Mouse (Mus musculus): ENCODE measurements at regions not wholly inside any gene's neighbourhood (a gene's known extent, or its start where the extent isn't known, plus 50 kb on each side); places are given as distances from the start of the nearest gene placed in this dataset.

DNA sequence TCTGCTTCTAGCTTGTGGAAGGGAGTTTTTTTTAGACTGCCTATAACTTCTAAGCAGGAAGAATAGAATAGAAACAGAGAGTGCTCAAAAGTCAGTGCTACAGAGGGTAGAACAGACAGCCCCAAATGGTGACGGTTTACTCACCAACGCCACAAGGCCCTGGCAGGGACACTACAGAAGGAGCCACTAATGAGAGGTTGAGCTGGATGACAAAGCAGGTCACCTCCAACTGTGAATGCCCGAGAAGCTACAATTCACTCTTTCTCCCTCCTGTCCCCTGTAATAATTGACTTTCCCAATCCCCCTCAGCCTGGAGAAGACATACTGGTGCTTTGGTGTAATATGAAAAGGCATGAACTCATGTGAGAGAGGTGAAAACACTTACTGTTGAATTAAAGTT, 106.5 kb upstream of the Arl4c start:
- DNase-seq (ENCODE audit: inconsistent age in 2 of 2, low spot score in 1 of 2) = no peak

GRCm38 (mm10) chr1:88809756-88810155, 107.7 kb upstream of the Arl4c start:
- DNase-seq (ENCODE audit: inconsistent age in 2 of 2, low spot score in 1 of 2) = no peak

GRCm38 (mm10) chr1:88813200-88813599, 111.2 kb upstream of the Arl4c start:
- DNase-seq (ENCODE audit: inconsistent age in 2 of 2, low spot score in 1 of 2) = no peak

DNA sequence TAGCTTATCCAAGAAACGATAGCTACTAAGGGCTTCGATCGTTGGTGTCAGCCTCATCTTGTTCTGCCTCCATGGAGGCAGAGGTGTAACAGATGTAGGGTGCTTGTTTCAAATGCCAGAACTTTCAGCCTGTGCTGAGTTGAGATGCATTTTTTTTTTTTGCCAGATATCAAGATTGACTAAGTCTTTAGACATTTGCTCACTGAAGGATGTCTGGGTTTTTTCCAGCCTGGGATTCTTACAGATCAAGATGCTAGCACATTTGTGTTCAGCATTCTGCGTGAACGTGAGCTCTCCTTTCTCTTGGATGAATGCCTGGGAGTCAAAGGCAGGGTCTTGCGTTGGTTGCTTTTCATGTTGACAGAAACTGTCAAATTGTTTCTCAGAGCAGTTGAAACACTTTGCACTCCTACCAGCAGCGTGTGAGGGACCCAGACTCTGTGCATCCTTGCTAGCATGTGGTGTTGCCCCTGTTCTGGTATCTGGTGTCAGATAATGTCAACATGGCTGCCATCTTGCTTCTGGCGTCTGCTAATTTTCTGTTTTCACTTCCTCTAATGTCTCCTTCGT, 114.4 kb upstream of the Arl4c start:
- no peak for DNase-seq (ENCODE audit: inconsistent age in 2 of 2, low spot score in 1 of 2)

GRCm38 (mm10) chr1:88825215-88825614, 123.2 kb upstream of the Arl4c start:
- DNase-seq (ENCODE audit: inconsistent age in 2 of 2, low spot score in 1 of 2) = no peak

DNA sequence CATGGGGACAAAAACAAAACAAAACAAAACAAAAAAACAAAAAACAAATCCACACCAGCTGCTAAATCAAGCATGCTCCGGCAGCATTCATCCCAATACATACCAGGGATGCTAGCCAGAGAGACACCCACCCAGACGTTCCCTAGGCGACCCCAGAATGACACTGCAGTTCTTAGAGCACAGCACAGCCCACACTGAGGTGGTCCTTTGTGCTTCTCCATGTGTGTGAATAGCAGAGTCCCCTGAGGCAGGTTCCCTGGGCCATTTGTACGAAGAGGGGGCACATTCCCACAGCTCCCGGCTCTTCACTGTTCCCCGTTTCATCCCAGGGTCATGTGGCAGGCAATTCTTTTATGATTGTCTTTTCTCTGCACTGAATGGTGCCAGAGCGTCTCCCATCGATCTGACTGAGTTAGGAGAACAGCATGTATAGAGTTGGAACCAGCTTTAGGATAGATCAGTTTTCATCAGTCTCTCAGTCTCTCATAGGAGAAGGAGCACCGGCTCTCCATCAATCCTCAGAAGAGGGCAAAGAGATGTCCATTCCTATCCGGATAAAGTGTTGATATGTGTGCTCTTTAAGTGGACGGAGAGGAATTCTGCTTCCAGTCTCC, 136.7 kb upstream of the Arl4c start:
- DNase-seq (ENCODE audit: inconsistent age in 2 of 2, low spot score in 1 of 2) = no peak

- DNase-seq (ENCODE audit: inconsistent age in 2 of 2, low spot score in 1 of 2) = no peak
Observed at GRCm38 (mm10) chr1:88839407-88839976, 137.5 kb upstream of the Arl4c start.

- no peak for DNase-seq (ENCODE audit: inconsistent age in 2 of 2, low spot score in 1 of 2)
Observed at GRCm38 (mm10) chr1:88839977-88840628, 138.1 kb upstream of the Arl4c start.

GRCm38 (mm10) chr1:88840991-88841592, 139.1 kb upstream of the Arl4c start:
- DNase-seq (ENCODE audit: inconsistent age in 2 of 2, low spot score in 1 of 2) = no peak

GRCm38 (mm10) chr1:88847333-88848091, 145.5 kb upstream of the Arl4c start:
- no peak for DNase-seq (ENCODE audit: inconsistent age in 2 of 2, low spot score in 1 of 2)

GRCm38 (mm10) chr1:88848246-88848645, 146.2 kb upstream of the Arl4c start:
- no peak for DNase-seq (ENCODE audit: inconsistent age in 2 of 2, low spot score in 1 of 2)

- no peak for DNase-seq (ENCODE audit: inconsistent age in 2 of 2, low spot score in 1 of 2)
Observed at GRCm38 (mm10) chr1:88849421-88849820, 147.4 kb upstream of the Arl4c start.

GRCm38 (mm10) chr1:88851931-88852330, 149.9 kb upstream of the Arl4c start:
- no peak for DNase-seq (ENCODE audit: inconsistent age in 2 of 2, low spot score in 1 of 2)

DNA sequence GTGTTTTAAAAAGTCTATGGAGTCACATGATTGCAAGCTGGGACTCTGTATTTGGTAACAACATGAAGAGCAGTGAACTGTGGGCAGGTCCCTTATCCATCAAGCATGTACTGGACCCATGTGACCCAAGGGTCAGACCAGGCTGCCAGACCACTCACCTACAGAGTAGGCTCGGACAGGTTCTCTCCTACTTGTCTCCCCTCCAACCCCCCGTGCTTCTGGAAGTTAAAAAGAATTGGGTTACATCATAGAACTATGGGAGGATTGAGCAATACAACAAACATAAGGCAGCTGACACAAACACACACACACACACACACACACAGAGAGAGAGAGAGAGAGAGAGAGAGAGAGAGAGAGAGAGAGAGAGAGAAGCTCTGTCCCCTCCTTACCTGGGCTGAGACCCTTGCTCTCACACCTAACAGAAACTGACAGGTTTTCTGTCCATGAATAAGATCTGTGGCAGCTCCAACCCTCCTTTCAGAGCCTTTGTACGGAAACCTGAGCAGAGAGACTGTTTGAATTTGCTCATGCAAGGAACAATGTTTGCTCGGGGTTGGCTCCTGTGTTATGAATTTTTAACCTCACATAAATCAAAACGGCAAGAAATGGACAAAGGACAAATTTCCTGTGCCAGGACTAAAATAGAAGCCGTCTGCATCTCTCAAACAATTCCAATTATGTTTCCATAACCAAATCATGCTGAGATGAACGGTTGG, 159.0 kb upstream of the Arl4c start:
- peak in 1 of 2 experiments; percentile 42 for DNase-seq (ENCODE audit: inconsistent age in 2 of 2, low spot score in 1 of 2)

DNA sequence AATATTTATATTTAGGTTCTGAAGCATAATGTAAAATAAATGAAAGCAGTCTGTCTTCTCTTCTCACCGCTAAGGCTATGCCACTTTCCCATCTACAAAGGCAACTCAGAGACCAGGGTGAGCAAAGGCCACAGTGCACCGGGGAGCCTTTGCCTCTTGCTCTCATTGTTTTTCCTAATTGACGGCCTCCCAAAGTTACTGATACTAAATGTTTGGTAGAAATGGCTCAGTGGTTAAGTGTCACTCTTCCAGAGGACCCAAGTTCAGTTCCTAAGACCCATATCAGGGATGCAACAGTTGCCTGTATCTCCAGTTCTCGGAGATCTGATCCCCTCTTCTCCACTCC, 159.5 kb upstream of the Arl4c start:
- no peak for DNase-seq (ENCODE audit: inconsistent age in 2 of 2, low spot score in 1 of 2)

DNA sequence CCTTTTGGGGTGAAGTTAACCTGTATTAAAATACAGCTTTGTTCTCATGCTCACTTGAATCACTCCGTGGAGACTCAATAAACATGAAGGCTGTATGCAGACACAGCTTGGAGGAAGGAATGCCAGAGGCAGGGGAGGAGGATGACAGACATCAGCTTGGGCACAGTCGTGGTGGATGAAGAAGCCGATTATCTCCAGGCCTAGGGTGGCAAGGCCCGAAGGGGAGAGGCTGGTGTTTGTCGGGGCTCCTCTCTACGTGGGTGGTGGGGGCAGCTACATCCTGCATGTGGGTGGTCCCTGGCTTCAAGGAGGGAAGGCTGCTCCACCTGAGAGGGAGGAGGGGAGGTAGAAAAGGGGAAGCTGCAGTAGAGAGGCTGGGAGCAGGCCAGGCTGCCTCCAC, 163.4 kb upstream of the Arl4c start:
- DNase-seq (ENCODE audit: inconsistent age in 2 of 2, low spot score in 1 of 2) = no peak

GRCm38 (mm10) chr1:88866571-88866970, 164.6 kb upstream of the Arl4c start:
- no peak for DNase-seq (ENCODE audit: inconsistent age in 2 of 2, low spot score in 1 of 2)

DNA sequence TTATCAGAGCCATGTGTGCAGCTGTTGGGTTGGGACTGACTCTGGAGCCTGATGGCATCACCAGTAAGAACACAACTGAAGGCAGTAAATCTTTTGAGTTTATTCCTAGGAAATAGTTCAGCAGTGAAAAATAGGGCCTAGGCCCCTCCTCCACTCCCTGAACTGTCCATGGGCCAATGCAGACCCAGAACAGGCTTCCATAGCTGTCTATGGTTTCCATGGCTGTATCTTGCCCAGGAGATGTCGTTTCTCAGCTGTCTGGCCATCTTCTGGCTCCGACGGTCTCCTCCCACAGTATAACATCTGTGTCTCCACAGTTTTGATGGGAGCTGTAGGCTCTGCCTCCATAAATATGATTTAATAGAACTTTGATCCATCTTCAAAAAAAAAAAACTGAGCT, 165.1 kb upstream of the Arl4c start:
- DNase-seq (ENCODE audit: inconsistent age in 2 of 2, low spot score in 1 of 2) = no peak

DNA sequence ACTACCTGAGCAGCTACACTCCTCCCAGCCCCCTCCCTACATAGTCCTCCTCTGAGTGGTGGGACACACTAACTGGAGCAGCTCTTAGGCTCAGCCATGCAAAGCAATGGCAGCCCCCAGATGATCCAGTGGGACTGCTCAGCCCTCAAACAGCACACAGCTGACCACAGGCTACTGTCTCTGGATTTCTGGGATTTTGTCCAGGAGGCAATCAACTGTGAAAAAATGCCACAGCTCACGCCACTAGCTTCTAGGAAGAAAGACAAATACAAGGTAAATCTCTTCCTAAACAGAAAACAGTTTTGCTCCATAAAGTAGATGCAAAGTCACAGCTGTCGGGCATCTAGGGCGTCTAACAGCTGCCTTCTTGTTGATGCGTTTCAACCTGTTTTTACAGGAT, 167.9 kb upstream of the Arl4c start:
- no peak for DNase-seq (ENCODE audit: inconsistent age in 2 of 2, low spot score in 1 of 2)

- no peak for DNase-seq (ENCODE audit: inconsistent age in 2 of 2, low spot score in 1 of 2)
Observed at GRCm38 (mm10) chr1:88875356-88875755, 173.3 kb upstream of the Arl4c start.

DNA sequence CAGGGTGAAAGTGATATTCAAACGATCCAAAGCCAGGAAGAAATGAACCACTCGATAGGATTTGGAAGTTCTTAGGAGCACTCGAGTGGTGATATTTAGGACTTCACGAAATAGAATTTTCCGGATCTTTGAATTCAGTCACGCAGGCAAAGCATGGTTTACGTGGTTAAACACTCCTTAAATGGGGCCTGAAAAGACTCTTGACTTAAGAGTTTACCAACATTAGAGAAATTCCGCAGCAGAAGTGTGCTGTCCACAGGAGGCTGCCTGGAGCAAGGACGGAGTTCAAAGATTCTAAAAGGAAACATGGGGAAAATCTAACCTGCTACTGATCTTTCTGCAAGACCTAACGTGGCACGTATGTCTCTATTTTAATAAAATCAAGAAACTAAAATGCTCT, 175.4 kb upstream of the Arl4c start:
- no peak for DNase-seq (ENCODE audit: inconsistent age in 2 of 2, low spot score in 1 of 2)
